Mouse (Mus musculus): ENCODE measurements around the gene Ifi27. TPM values are rescaled to one million over a fixed set of nuclear protein-coding genes. Genes with fewer than 3 reads are reported as not detected.

Ifi27 gene
- total and polyA plus RNA-seq, 3 experiments = 22.2 to 335 (median 164) TPM

DNA sequence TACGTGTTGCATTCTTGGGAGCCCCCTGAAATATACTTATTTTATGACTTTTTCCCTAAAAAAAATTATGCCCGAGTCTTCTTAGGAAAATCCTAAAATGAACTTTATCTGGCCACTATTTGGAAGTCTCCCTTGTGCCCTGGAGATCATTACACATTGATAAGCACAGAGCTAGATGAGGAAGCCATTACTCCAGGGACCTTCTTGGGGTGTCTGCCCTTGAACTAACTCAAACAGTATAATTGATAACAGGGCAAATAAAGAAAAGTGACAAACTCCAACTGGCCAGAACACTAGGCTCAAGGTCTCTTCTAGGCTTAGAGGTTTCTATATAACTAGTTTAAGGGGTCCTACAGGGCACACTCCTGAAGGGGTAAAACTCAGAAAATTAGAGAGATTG lies 53.7 kb downstream of the Ifi27 start:
- Histone ChIP-seq H3K4me1 (ENCODE audit: insufficient read depth, low read depth, low read length) (peaks cover 8% of the 10 kb centered on the region; the same call in 1 of the 2 replicates), H3K4me3 (ENCODE audit: low read depth, low read length) (no peak overlapping the region), H3K9me3 (replicated peaks) (no peaks in the 10 kb centered on the region), H3K36me3 (replicated peaks) (no peaks in the 10 kb centered on the region), H3K27me3 (ENCODE audit: insufficient read depth, low read length) (no peaks in the 10 kb centered on the region)
- ATAC-seq (ENCODE audit: extremely low read depth, insufficient number of reproducible peaks, low FRiP score, poor library complexity, severe bottlenecking) (no peak), DNase-seq (ENCODE audit: low spot score) (no peak)
- TF ChIP-seq TAL1 (conservative IDR thresholded peaks at IDR 0.05; ENCODE audit: low read depth, low read length) (no peak), POLR2AphosphoS5 (IDR thresholded peaks at IDR 0.05; ENCODE audit: insufficient replicate concordance, low read depth, low read length) (no peak), GATA2 (IDR thresholded peaks at IDR 0.05; ENCODE audit: borderline replicate concordance, low read depth, low read length) (no peak), CTCF (IDR thresholded peaks at IDR 0.05; ENCODE audit: low read depth, low read length) (no peak), GATA1 (IDR thresholded peaks at IDR 0.05; ENCODE audit: borderline replicate concordance, low read length) (no peak)

Other genes with a start within 250 kb of the Ifi27 start
- not detected in 2 replicates for gene Prima1, start 192.1 kb upstream of the Ifi27 start, total RNA-seq (2014; fragmentation: Nextera tagmentation)
- not detected in 2 replicates for gene Prima1, start 192.1 kb upstream of the Ifi27 start, total RNA-seq (2017)
- not detected in 2 replicates for gene Prima1, start 192.1 kb upstream of the Ifi27 start, polyA plus RNA-seq (2012)
- gene Fam181a, start 123.2 kb upstream of the Ifi27 start, total RNA-seq (2014; fragmentation: Nextera tagmentation) = not detected in 2 replicates
- gene Fam181a, start 123.2 kb upstream of the Ifi27 start, total RNA-seq (2017) = 0.38 TPM in 1 of 2 replicates, not detected in the other
- gene Fam181a, start 123.2 kb upstream of the Ifi27 start, polyA plus RNA-seq (2012) = not detected in 2 replicates
- not detected in 2 replicates for gene Asb2, start 78.2 kb upstream of the Ifi27 start, total RNA-seq (2014; fragmentation: Nextera tagmentation)
- 0.05 TPM in 1 of 2 replicates, not detected in the other for gene Asb2, start 78.2 kb upstream of the Ifi27 start, total RNA-seq (2017)
- not detected in 2 replicates for gene Asb2, start 78.2 kb upstream of the Ifi27 start, polyA plus RNA-seq (2012)
- gene Otub2, start 45.5 kb upstream of the Ifi27 start, total RNA-seq (2014; fragmentation: Nextera tagmentation) = 18.9 and 25.2 TPM in 2 replicates
- 15.2 and 18.1 TPM in 2 replicates for gene Otub2, start 45.5 kb upstream of the Ifi27 start, total RNA-seq (2017)
- 4.6 and 5.2 TPM in 2 replicates for gene Otub2, start 45.5 kb upstream of the Ifi27 start, polyA plus RNA-seq (2012)
- 6.9 and 8.1 TPM in 2 replicates for gene 9330161L09Rik, start 26.4 kb upstream of the Ifi27 start, total RNA-seq (2014; fragmentation: Nextera tagmentation)
- gene 9330161L09Rik, start 26.4 kb upstream of the Ifi27 start, total RNA-seq (2017) = 2.1 and 2.8 TPM in 2 replicates
- gene 9330161L09Rik, start 26.4 kb upstream of the Ifi27 start, polyA plus RNA-seq (2012) = 0.05 TPM in 1 of 2 replicates, not detected in the other
- 243 and 249 TPM in 2 replicates for gene Ddx24, start 8.4 kb upstream of the Ifi27 start, total RNA-seq (2014; fragmentation: Nextera tagmentation)
- gene Ddx24, start 8.4 kb upstream of the Ifi27 start, total RNA-seq (2017) = 227 and 244 TPM in 2 replicates
- gene Ddx24, start 8.4 kb upstream of the Ifi27 start, polyA plus RNA-seq (2012) = 38.8 and 66.8 TPM in 2 replicates
- not detected in 2 replicates for gene Ifi27l2a, start 9.5 kb downstream of the Ifi27 start, total RNA-seq (2014; fragmentation: Nextera tagmentation)
- 9.6 and 10.9 TPM in 2 replicates for gene Ifi27l2a, start 9.5 kb downstream of the Ifi27 start, total RNA-seq (2017)
- 0.97 and 1.2 TPM in 2 replicates for gene Ifi27l2a, start 9.5 kb downstream of the Ifi27 start, polyA plus RNA-seq (2012)
- not detected in 2 replicates for gene Ifi27l2b, start 23.0 kb downstream of the Ifi27 start, total RNA-seq (2014; fragmentation: Nextera tagmentation)
- gene Ifi27l2b, start 23.0 kb downstream of the Ifi27 start, total RNA-seq (2017) = 0.49 TPM in 1 of 2 replicates, not detected in the other
- gene Ifi27l2b, start 23.0 kb downstream of the Ifi27 start, polyA plus RNA-seq (2012) = not detected in 2 replicates
- not detected in 2 replicates for gene Ppp4r4, start 98.1 kb downstream of the Ifi27 start, total RNA-seq (2014; fragmentation: Nextera tagmentation)
- gene Ppp4r4, start 98.1 kb downstream of the Ifi27 start, total RNA-seq (2017) = 0.05 TPM in 1 of 2 replicates, not detected in the other
- not detected in 2 replicates for gene Ppp4r4, start 98.1 kb downstream of the Ifi27 start, polyA plus RNA-seq (2012)
- not detected in 2 replicates for gene Serpina10, start 197.2 kb downstream of the Ifi27 start, total RNA-seq (2014; fragmentation: Nextera tagmentation)
- 0.05 TPM in 1 of 2 replicates, not detected in the other for gene Serpina10, start 197.2 kb downstream of the Ifi27 start, total RNA-seq (2017)
- not detected in 2 replicates for gene Serpina10, start 197.2 kb downstream of the Ifi27 start, polyA plus RNA-seq (2012)
- gene Serpina6, start 223.0 kb downstream of the Ifi27 start, total RNA-seq (2014; fragmentation: Nextera tagmentation) = not detected in 2 replicates
- gene Serpina6, start 223.0 kb downstream of the Ifi27 start, total RNA-seq (2017) = not detected in 2 replicates
- not detected in 2 replicates for gene Serpina6, start 223.0 kb downstream of the Ifi27 start, polyA plus RNA-seq (2012)
- not detected in 2 replicates for gene Serpina16, start 241.9 kb downstream of the Ifi27 start, total RNA-seq (2014; fragmentation: Nextera tagmentation)
- not detected in 2 replicates for gene Serpina16, start 241.9 kb downstream of the Ifi27 start, total RNA-seq (2017)
- not detected in 2 replicates for gene Serpina16, start 241.9 kb downstream of the Ifi27 start, polyA plus RNA-seq (2012)

All from G1E (cell line).